Mouse (Mus musculus): ENCODE results near the gene Pdcl2. TPM values are rescaled to one million over a fixed set of nuclear protein-coding genes. Genes with fewer than 3 reads are reported as not detected.

Gene Pdcl2
- total RNA-seq, 2 experiments from 2014 or later, result not detected

GRCm38 (mm10) chr5:76304452-76305341 is 26.3 kb downstream of the Pdcl2 start, which contains the start of gene Clock:
Gene Clock, minus strand, starts transcription at chr5:76304792.
- intact Hi-C loops (cut with DNase I), result loop anchor here (5.0 to 10.0 kb wide), 3 partner anchors 162 to 440 kb away; partner anchors contain the start of gene Srd5a3

GRCm38 (mm10) chr5:76303745-76304451 is 27.1 kb downstream of the Pdcl2 start:
- DNase-seq, result peak; percentile 92
- intact Hi-C loops (cut with DNase I), result loop anchor here (5.0 to 10.0 kb wide), 3 partner anchors 162 to 439 kb away; partner anchors contain the start of gene Srd5a3

More at GRCm38 (mm10) chr5:76304452-76305341, 26.3 kb downstream of the Pdcl2 start, which contains the start of gene Clock:
- DNase-seq, result peak; percentile 93 to 94

GRCm38 (mm10) chr5:76303379-76303744 is 27.6 kb downstream of the Pdcl2 start:
- DNase-seq, result no peak
- intact Hi-C loops (cut with DNase I), result loop anchor here (5.0 to 10.0 kb wide), 3 partner anchors 161 to 439 kb away; partner anchors contain the start of gene Srd5a3

GRCm38 (mm10) chr5:76302009-76302408 is 28.9 kb downstream of the Pdcl2 start:
- intact Hi-C loops (cut with DNase I), result loop anchor here (5.0 to 10.0 kb wide), 3 partner anchors 160 to 437 kb away; partner anchors contain the start of gene Srd5a3
- no peak for DNase-seq

GRCm38 (mm10) chr5:76289234-76289691 is 41.7 kb downstream of the Pdcl2 start:
- intact Hi-C loops (cut with DNase I), result no loop called here
- no peak for DNase-seq

GRCm38 (mm10) chr5:76288256-76288655 is 42.7 kb downstream of the Pdcl2 start:
- intact Hi-C loops (cut with DNase I), result no loop called here
- DNase-seq, result no peak

- no peak for DNase-seq
- intact Hi-C loops (cut with DNase I), result no loop called here
Observed at GRCm38 (mm10) chr5:76287062-76287461, 43.9 kb downstream of the Pdcl2 start.

GRCm38 (mm10) chr5:76285699-76286098 is 45.3 kb downstream of the Pdcl2 start:
- no peak for DNase-seq
- intact Hi-C loops (cut with DNase I), result no loop called here

GRCm38 (mm10) chr5:76283890-76284289 is 47.1 kb downstream of the Pdcl2 start:
- DNase-seq, result no peak
- intact Hi-C loops (cut with DNase I), result no loop called here

- intact Hi-C loops (cut with DNase I), result no loop called here
- no peak for DNase-seq
Observed at GRCm38 (mm10) chr5:76274977-76275376, 56.0 kb downstream of the Pdcl2 start.

Other genes with a start within 250 kb of the Pdcl2 start
- 10 to 100 TPM; 17.1 to 18.3 TPM for gene Srd5a3, start 190.9 kb downstream of the Pdcl2 start, total RNA-seq (2021)
- 10 to 100 TPM; 39.4 to 42.2 TPM for gene Tmem165, start 147.3 kb downstream of the Pdcl2 start, total RNA-seq (2021)
- 10 to 100 TPM; 36.8 to 39.4 TPM for gene Clock, start 26.4 kb downstream of the Pdcl2 start, total RNA-seq (2021)
- gene Nmu, start 32.6 kb upstream of the Pdcl2 start, total RNA-seq (2021), result not detected
- not detected for gene Gm7271, start 152.9 kb upstream of the Pdcl2 start, total RNA-seq (2021)
- gene Exoc1, start 198.2 kb upstream of the Pdcl2 start, total RNA-seq (2021), result 10 to 100 TPM; 19.4 to 20.7 TPM